Mouse (Mus musculus) thymus, postnatal 4 days (tissue): ENCODE measurements at regions not wholly inside any gene's neighbourhood (a gene's known extent, or its start where the extent isn't known, plus 50 kb on each side); places are given as distances from the start of the nearest gene placed in this dataset.
A peak's percentile ranks its signal among the peaks of the same experiment; 100 is the strongest.

ENCODE experiments used
- DNase-seq: peaks from one replicate; pipeline ENCODE4 v3.0.0; 2021

DNA sequence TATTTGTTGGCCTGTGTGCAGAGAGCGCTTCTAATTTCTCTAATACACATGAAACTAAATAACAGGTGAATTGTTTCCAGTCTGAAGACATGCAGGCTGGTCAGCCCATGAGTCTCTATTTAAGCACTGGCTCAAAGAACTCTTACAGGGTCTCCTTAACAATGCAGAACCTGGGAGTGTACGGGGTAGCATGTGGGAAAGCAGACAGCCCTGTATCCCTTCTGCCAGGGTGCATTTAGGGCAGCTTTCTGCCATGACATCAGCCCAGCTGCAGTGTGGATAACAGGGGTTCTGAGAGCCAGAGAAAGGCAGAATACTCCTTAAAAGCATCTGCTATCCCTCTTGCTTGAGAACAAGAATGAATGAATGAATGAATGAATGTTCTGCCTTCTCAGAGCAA lies 164.7 kb downstream of the Grb14 start:
- DNase-seq: no peak

DNA sequence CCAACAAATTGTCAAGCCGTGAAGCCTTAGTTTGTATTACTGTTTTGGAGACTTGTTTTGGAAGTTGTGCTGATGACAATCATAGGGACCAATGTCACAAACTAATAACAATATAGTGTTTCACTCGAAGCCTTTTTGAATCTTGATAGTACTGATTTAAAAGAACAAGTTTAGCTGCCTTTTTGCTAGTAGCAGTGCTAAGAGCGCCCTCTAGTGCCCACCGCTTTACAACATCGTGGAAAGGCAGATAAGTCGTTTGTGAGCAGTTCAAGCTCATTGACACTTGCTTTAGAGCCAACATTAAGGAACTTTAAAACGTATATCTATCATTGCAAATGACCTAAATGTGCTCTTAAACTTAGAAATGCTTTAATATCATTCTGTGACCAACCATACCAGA lies 170.9 kb downstream of the Grb14 start:
- DNase-seq: peak; percentile 75

DNA sequence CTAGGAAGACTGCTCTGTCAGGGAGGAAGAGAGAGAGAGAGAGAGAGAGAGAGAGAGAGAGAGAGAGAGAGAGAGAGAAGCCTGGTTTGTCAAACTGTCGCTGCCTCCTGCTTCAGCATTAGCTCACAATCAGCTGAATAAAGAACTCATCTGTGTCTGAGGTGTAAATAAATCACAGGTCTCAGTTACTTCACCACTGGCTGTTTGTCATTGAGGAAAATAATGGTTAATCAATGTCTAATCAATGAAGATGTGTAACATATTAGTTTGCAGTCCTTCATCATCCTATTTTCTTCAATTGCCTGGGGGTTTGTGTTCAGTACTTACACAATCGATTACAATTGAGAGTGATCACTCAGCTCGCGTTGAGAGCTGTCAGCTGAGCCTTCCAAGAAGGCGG lies 171.9 kb downstream of the Grb14 start:
- no peak for DNase-seq

DNA sequence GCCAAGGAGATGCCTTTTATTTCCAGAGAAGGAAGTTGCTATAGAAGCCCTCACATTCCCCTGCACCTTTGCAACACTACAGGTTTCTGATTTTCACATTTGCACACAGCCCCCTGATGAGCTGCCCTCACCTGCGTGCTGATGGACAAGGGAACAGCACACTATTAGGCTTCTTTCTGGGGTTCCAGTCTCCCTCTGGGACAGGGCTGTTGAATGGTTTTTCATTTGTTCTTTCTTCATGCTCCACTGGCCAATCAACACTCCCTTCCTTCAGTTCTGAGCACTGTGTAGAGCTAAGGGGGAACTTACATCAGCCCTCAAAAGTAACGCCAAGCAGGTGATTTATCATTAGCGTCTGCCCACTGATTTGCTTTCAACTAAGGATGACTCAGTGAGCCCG lies 173.7 kb downstream of the Grb14 start:
- no peak for DNase-seq

GRCm38 (mm10) chr2:64850656-64851055 lies 174.1 kb downstream of the Grb14 start:
- no peak for DNase-seq

- peak; percentile 6 for DNase-seq
These were observed 200.3 kb downstream of the Grb14 start for GRCm38 (mm10) chr2:64824494-64824893.

DNA sequence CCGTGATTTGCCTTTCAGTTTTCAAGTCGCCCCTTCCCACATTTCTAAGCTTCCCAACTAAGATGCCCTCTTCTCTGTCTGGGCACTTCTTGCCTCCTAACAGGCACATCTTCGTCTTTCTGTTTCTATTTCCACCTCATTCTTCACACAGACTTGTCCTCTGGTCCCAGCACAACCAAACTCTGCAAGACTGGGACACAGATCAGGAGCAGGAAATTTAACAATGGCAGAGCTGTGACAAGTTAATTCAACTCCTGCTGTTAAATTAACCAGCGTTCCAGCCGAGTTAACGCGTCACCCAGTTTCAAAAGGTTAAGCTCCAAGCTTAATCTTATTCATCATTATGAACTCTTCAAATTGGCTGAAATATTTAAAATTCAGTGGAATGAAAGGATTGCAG lies 200.9 kb downstream of the Grb14 start:
- DNase-seq: no peak

- no peak for DNase-seq
These were observed 201.7 kb downstream of the Grb14 start for GRCm38 (mm10) chr2:64823074-64823473.

DNA sequence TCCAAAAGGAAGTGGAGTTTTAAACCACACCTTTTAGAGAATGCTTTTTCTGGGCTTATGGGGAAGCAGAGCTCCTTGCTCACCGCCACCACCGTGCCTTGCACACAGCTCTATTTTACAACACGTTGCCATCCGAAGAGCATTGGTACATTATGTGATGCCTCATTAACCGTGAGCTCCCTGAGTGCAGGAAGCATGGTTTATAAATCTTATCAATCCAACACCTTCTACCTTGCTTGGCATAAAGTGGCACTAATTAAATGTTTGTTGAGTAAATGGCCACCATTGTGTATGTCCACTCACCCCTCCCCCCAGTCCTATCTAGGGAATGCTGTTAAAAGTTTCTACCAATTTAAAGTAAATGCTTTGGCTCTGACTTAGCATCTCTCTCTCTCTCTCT lies 206.6 kb downstream of the Grb14 start:
- no peak for DNase-seq
